Mouse (Mus musculus) G1E-ER4 (cell line): ENCODE measurements around the gene Pkig. TPM values are rescaled to one million over a fixed set of nuclear protein-coding genes. Genes with fewer than 3 reads are reported as not detected.

ENCODE experiments used
- GATA1 ChIP-seq: IDR thresholded peaks from one replicate; pipeline ENCODE4 v1.8.0; 2012; ENCODE audit warnings: low read length, inconsistent platforms
- polyA plus RNA-seq: library from polyadenylated mRNA; stranded (reverse); fragments of >175 nt; gene quantifications from 2 replicates; pipeline ENCODE4 v1.2.3, GENCODE M21; 2012

Gene Pkig
- polyA plus RNA-seq, 1 experiment = 226 TPM

DNA sequence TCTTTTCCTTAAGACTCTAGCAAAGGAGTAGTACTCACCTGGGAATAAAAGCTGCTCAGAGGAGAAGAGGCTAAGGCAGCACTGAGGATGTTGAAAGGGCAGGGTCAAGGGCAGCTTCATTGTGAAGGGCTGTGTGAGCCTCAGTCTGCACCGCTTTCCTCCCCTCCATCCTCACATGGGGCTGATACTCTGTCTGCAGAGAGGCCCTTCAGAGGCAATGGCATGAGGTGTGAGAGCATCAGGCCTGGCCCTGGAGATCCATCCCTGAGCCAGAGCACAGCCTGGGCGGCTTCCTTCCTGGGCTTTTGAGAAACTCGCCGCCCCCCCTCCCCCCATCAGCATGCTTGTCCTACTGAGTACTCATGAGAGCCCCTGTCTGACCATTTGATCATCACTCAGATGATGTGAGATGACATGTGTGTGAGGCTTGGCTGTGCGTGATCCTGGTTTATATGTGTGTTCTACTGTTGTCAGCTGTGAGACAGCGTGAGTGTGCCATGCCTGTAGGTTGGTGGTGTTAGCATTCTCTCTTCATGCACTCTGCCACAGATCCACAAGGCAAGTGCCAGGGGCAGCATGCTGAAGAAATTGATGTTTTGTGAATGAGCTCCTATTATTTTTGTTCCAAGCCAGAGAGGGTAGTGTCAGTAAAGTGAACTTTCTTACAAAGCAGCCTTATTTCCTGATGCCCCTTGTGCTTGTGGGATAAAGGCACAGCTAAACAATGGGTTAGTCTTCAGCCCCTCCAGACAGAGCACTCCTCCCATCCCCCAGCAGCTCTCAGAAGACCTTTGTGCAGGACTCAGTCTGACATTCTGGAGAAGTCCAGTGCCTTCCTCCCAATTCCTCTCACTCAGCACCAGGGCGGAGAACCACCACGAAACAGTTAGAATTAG lies 32.5 kb downstream of the Pkig start:
- TF ChIP-seq GATA1 = no peak

DNA sequence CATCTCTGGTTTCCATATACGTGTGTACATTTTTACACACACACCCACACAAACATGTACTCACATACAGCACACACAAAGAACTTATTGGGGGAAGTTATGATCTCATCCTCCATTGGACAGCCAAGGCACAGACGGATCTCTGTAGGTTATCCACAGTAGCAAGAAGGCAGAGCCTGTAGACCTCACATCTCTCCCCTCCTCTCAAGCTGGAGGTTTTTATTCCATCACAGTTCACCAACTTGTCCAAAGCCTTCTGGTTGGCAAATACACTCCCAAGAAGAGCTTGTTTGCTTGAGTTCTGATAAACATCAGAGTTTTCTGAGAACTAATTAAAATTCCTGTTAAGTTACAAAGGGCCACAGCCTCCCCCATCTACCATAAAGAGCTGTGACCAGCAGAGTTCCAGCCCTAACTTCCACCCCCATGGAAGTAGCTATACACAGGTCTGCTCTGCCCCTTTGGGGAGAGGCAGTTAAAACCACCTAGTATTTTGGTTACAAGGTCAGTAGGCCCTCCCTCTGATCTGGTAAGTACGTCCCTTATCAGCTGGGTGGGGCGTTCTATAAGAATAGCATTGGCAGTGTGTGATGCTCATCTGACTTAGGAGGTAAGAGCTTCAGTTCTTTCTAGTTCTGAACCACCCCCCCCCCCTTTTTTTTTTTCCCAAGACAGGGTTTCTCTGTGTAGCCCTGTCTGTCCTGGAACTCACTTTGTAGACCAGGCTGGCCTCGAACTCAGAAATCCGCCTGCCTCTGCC lies 33.8 kb downstream of the Pkig start:
- TF ChIP-seq GATA1 = no peak

DNA sequence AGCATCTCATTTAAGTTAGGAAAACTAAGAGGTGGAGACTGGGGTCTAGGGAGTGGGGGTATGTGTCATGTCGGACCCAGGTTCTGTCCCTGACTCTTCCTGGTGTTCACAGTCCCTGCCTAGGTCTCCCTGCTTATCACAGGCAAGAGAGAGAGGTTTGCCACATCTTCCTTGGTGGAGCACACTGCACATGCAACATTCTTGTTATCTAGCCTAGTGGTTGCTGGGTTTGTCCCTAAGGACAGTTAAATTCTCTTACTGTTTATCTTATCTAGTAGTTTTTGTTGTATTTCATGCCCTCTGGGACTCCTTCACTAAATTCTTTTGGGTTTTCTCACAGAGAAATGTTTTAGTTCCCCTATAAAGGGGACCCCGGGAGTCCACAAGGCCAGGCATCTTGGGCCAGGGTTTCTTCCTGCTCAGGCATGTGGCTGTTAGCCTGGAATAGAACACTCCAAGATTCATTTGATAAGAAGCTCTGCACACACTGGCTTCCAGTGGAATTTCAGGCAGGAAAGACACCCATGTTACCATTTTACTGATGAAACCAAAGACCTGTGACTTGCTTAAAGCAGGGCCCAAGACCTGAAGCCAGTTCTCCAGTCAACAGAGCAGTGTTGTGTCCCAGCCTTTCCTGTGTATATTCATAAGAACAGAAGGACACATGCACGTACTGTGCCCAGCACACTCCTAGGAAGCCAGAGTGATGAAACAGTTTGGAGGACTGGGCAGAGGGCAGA lies 34.9 kb downstream of the Pkig start:
- TF ChIP-seq GATA1 = peak; percentile 72

DNA sequence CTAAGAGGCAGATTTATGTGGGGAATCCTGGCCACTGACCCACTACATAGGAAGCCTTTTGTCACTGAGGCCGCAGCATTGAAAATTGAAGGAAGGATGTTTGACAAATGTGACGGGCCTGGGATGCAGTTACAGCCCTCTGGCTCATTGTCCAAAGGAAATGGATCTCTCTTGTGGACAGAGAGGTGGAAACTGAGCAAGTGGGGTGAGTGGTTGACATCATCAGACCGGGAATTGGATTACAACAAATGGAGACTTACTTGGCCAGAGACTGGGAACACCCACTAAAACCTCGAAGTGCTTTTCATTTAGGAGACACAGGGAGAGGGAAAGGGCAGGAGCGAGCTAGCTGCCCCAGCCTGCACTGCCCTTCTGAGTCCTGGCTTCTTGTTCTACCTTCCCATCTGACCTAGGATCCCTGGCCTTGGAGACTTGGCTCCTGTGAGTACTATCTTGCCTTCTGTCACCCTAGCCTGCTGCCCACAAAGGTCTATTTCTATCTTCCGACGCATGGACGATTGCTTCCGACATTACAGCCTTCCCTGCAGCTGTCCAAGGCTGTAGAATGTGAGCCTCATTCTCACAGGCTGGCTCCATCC lies 35.6 kb downstream of the Pkig start:
- no peak for TF ChIP-seq GATA1

DNA sequence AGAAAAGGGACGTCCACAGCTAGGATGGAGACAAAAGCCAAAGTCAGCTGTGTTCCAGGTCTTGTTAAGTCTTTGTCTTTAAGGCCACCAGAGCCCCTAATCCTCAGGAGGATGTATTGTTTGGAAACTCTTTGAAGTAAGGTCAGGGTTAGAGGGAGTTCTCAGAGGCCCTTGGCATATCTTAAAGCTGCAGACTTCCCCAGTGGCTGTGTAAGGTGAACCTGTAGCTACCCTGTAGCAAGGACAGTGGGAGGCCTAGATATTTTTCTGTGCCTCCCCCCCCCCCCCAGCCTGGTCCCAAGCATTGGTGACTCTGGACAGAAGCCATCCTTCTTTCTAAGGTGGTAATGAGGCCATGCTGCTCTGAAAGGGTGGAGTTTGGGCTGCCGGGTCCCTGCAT lies 38.6 kb downstream of the Pkig start:
- no peak for TF ChIP-seq GATA1

DNA sequence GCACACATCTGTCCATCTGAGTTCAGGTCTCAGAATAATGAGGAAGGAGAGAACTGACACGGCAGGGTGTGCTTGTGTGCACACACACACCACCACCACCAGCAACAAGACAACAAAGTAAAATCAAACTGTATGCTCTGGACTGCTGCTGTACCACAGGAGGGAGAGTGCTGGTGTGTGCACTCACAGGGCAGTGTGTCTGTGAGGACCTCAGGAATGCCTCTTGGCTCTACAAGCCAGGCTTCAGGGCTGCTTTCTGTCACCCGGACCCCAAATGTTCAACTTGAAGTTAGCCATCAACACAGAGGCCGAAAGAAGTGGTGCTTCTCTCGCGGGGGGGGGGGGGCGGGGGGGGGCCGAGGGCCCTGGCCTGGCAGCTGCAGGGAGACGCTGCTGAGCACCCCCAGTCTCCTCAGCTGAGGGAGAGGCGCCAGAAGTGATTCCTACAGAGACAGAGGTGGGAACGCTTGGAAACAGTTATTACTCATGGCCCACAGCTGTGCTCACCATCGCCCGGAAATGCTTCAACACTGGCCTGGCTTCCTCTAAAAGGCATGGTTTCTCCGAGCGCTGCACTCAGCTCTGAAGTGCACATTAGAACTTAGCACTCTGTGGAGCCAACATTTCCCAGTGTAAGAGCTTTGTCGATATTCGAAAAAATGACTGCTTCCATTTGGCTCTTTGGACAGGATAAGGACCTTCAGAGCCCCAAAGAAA lies 39.7 kb downstream of the Pkig start:
- no peak for TF ChIP-seq GATA1

DNA sequence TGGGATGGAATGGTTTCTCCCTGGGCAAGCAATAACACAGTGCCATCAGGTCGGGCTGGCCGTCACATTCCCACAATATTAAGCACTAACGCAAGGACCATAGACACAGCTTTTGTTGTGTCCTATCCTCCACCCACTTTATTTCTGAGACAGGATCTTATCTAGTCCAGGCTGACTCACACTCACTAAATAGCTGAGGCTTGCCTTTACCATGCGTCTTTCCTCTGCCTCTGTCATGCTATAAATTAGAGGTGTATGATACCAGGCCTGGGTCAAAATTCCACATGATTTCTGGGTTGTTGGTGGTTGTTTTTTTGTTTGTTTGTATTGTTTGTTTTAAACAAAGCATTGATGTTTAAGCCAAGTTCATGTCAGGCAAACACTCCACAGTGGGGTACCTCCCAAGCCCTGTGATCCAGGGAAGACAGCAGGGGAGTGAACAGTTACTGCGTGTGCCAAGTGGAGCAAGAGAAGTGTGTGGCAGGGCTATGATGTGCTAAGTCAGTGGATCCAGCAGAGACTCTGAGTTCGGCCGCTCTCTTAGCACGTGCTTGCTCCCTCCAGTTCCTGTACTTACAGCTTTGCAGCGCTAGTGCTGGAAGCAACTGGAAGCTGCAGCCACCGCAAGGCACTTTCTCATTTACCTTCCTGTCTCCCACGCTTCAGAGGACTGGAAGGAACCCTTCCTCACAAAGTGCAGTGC lies 41.0 kb downstream of the Pkig start:
- TF ChIP-seq GATA1 = no peak

DNA sequence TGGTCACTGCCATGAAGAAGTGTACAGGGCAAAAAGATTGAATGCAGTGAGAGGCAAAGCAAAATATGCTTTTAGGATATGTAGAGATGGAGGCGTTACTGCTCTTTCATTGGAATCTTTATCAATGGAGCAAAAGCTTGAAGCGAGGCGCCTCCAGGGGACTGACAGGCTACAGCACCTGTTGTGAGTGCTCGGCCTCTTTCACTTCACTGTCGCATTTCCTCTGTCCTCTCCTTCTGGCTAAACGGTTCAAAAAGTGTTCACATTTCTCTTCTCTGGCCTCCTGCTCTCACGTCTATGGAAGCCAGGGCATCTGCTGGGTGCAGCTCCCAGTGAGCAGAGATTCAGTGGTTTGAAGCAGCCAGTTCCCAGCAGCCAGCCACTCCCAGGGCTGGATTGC lies 44.2 kb downstream of the Pkig start:
- no peak for TF ChIP-seq GATA1

DNA sequence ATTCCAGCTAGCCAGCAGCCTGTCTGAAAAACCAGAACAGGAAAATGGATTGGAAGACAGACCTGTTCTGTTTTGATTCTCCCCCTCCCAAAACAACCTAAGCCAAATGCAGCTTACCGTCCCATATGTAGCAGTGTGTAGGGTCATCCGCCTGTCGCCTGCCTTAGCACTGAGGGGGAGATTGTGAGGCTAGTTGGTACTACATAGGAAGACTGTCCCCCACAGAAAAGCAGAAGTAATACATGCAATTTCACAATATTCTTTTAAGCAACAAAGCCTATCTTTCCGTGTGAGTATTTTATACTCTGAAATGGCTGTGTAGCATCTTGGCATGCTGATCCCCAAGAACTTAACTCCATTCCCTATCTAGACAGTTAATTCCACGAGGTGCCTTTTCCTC lies 44.7 kb downstream of the Pkig start:
- no peak for TF ChIP-seq GATA1

DNA sequence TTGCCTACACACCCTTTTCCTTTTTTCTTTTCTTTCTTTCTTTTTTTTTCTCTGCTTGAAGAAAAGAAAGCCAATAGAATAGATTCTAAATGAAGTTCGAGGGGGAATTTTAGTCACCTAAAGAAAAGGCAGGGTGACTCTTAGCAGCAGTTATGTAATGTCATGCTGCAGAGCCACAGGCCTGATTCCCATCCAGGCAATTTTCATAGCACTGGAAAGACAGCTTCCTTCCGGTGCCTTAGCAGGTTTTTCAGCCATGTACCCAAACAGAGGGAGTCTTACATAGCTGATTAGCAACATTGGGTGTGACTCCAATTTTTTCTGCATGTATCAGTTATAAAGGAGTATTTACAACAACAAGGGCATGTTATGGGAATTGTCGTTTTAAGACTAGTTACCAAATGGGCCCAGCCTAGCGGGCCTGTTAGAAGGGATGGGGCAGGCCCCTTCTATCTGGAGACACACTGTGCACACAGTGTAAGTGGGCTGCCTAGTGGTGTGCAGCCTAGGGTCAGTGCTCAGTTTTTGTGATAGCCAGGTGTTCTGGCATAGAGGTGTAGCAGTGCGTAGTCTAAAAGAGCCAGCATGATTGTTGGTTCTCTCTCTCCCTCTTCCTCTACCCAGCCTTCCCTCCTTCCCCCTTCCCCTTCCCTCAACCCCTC lies 45.5 kb downstream of the Pkig start:
- no peak for TF ChIP-seq GATA1

DNA sequence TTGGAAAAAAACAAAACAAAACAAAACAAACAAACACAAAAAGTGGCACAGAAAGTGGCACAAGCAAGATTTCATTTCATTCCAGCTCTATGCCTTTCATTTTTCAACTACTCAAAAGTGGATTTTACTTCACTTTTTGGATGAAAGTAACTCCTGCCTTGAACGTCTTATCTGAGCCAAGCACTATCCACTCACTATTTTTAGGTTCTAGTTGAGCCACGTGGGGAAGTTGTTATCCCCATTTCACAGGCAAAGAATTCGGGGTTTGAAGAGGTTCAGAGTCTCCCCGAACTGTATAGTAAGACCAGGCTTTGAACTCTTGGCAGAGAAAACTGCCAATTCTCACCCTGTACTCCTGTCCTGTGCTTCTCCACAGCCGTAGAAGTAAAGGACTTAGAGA lies 50.1 kb downstream of the Pkig start:
- no peak for TF ChIP-seq GATA1

DNA sequence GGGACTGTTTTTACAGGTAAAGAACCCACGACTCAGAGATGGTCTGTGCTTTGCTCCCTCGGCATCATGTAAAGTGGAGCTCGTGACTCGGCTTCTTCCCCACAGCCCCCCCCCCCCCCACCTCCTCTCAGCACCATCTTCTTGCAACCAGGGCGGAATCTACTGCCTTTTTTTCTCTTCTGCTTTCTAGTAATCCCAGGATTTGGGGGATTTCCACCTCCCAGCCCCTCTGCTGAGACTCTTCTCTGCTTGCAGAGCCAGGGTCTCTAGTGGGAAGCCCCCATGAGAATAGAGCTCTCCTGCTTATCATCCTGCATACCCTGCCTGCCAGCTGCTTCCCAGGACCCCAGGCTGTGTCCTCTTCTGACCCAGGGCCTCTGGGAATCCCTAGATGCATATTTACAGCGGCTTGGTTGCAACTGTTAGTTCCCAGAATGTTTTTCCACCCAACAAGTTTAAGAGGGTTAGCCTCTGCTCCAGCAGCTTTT lies 50.6 kb downstream of the Pkig start:
- TF ChIP-seq GATA1 = no peak

DNA sequence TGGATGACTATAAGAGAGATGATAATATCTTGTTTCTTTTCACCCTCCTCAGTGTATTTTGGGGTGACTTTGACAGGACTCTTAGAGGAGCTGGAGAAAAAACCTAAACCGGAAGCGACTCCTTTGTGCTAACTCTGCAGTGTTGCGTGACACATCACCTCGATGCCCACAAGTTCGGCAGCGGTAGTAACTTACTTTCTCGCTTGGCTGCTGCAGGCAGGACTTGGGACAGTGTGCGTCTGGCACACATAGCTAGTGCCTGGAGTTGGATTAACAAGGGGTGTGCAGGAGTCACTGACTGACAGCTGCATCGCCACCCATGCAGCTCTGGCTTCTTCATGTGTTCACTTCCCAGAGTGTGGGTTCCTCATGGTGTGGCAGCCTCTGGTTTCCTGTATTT lies 51.8 kb downstream of the Pkig start:
- TF ChIP-seq GATA1 = no peak
